Mouse (Mus musculus) ES-Bruce4 (cell line): Measurements from ENCODE around the gene Mgat3.

Experiments
- CTCF ChIP-seq: IDR thresholded peaks from one replicate; pipeline ENCODE4 v1.8.1; 2011; ENCODE audit warnings: low read depth, low read length
- EP300 ChIP-seq: IDR thresholded peaks from 2 replicates; pipeline ENCODE4 v1.6.1; 2011; ENCODE audit warnings: low read depth, low read length; ENCODE audit not compliant: insufficient read depth
- POLR2A ChIP-seq: IDR thresholded peaks from one replicate; pipeline ENCODE4 v1.8.1; 2011; ENCODE audit warnings: low read length; ENCODE audit not compliant: insufficient read depth

- no peak for TF ChIP-seq EP300
- no peak for TF ChIP-seq POLR2A
- TF ChIP-seq CTCF, result no peak
Measured at GRCm38 (mm10) chr15:80255646-80256121, 82.2 kb downstream of the Mgat3 start.
